Mouse (Mus musculus) lung, postnatal 4 days (tissue): ENCODE measurements around the gene Mpig6b.

Source experiments
- DNase-seq, 2 experiments: peaks; one replicate each; pipeline ENCODE4 v3.0.0; 2021

Gene Mpig6b

DNA sequence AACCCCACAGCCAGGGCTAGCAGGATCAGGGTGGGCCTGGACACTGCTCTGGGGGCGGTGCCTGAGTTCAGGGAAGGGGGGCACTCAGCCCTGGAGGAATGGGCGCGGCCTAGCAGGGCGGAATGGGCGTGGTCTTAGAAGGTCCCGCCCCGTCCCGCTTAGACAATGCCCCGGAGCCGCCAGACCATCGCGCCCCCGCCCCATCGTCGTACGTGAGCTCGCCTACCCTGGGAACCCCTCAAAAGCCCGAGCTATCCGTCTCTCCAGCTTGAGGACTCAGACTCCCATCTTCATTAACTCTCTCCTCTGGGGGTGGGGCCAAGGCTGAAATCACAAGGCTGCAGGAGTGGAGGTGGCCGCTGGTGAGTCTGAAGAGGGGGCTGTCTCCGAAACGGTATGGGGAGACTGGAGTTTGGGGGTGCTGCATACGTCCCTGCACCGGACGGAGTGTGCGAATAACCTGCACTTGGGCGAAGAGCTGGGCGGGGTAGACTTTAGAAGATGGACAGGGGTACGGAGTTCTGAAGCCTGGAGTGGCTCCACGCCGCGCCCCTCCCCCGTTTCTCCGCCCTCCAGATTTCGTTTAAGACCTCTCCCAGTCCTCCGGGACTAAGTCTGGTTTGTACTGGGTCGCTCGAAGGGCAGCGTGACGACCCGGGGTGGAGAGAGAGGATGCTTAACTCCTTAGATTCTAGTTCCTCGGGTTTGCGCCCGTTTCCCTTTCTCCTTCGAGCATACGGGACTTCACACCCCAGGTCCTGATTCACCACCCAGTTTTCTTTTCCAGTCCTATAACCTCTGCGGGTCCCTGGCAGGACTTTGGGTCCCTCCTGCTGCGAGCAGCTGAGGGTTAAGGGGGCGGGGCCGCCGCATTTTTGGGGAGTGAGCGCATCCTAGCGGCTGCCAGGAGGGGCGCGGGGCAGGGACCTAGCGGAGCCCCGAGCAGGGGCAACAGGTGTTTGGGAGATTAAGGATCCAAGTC, 6.8 kb downstream of the Mpig6b start, which contains the start of gene Ddah2:
Gene Ddah2 (plus strand): TSS at position 125 of the 982 bp plus-strand sequence.
- DNase-seq = peak; percentile 94 to 95

DNA sequence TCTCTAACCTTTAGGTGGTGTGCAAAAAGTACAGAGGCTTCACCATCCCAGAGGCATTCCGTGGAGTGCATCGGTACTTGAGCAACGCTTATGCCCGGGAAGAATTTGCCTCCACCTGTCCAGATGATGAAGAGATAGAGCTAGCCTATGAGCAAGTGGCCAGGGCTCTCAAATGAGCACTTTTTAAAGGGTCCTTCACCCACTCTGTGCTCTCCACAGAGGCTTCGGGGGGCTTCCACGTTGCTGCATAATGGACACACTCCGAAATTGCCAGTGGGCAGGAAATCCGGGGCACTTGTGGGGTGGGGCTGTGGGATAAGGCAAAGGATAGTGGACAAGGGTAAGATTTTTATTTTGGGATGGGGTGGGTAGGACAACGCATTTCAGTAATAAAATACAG, 7.7 kb downstream of the Mpig6b start:
- no peak for DNase-seq

DNA sequence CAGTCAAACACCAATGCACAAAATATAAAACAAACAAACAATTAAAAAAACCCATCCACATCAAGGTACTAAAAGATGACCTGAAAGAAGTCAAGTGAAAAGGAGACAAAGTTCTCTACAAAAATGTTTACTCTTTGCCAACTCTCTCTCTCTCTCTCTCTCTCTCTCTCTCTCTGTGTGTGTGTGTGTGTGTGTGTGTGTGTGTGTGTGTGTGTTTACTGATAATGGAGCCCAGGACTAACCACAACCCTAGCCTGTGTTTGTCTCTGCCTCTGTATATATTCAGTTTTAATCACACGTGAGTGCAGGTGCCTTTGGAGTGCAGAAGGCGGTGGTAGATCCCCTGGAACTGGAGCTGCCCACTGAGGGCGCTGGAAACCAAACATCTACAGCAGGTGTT, 8.9 kb downstream of the Mpig6b start:
- no peak for DNase-seq

DNA sequence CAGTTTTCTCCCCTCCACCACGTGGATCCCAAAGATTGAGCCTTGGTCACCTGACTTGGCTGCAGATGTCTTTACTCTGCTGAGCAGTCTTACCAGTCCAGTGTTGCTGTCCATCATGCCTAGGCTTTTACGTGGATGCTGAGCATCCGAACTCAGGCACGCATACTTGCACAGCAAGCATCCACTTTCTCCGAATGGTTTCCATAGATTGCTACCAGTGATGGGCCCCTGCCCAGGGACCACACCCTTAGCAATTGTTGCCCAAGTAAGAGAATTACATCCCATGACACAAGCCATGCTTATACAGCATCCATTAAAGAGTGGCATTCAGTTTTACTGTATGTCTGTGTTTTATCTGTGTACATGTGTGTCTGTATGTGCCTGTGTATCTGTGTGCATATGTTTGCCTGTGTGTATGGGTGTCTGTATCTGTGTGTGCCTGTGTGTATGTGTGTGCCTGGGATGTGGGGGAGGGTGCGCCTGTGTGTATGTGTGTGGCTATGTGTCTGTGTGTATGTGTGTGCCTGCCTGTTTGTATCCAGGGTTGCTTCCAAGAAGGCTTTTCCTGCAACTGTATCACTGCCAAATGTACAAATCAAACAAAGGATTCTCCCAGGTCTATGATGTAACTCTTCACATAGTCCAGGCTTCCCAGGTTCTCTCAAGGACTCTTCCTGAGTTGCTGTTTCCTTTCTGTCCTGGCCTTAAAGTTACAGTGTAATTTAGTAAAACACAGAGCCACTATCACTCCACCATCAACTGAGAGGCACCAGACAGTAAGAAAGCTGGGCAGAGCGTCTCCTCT, 10.1 kb downstream of the Mpig6b start:
- no peak for DNase-seq

DNA sequence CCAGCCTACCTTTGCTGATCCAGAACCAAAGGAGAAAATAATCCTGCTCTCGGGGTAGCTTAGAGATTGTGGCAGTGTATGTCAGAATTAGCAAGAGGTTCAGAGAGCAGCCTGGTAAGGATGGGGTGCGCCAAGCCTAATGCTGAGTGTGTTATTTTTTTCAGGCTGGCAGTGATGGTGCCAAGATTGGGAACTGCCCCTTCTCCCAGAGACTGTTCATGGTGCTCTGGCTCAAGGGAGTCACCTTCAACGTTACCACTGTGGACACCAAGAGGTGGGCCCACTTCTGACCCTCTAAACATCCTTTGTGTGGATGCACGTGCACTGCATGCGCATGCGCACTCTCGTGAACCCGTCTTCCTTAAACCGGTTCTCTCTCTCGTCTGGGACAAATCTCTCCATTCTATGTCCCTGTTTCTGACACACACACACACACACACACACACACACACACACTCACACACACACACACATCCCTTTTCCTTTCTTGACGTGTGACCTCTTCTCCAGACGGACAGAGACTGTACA, 13.6 kb downstream of the Mpig6b start:
- peak in 1 of 2 experiments; percentile 17 for DNase-seq

DNA sequence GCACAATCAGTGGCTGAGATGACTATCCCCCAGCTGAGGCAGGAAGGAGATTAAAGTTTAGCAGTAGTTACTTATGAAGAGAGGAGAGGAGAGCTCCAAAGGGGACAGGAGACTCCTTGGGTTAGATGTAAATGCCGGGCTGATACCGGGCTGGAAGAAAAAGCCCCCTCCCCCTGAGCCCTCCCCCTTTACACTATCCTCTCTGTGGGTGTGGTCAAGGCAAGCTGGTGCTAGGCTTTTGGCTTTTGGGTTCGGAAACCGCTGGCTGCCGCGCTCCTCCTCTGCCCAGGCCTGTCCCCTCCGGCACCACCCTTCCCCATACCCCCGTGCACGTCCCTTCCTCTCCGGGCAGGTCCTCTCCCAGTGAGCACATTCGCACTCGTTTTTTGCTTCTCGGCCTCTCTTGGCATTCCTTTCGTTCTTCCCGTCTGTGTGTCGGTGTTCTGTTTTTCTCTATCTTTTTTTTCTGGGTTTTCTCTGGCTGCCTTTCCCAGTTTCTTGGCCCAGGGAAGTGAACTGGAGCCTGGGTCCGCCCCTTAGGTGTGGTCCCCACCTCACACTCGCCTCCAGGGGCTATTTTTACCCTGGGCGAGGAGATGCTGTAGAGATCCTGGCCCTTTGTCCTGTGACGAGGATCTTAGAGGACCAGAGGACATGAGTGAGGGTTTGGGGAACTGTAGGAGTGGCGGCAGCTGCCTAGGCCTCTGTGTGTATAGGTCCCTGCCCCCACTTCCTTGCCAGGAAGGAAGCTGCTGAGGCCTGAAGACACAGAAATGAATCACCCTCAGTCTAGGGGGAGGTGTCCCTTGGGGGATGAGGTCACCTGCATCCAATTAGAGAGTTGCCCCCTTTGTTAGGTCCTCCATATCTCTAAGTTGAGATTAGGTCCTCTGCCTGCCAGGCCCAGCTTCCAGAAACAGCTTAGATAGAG, 14.6 kb downstream of the Mpig6b start:
- peak; percentile 84 to 90 for DNase-seq

DNA sequence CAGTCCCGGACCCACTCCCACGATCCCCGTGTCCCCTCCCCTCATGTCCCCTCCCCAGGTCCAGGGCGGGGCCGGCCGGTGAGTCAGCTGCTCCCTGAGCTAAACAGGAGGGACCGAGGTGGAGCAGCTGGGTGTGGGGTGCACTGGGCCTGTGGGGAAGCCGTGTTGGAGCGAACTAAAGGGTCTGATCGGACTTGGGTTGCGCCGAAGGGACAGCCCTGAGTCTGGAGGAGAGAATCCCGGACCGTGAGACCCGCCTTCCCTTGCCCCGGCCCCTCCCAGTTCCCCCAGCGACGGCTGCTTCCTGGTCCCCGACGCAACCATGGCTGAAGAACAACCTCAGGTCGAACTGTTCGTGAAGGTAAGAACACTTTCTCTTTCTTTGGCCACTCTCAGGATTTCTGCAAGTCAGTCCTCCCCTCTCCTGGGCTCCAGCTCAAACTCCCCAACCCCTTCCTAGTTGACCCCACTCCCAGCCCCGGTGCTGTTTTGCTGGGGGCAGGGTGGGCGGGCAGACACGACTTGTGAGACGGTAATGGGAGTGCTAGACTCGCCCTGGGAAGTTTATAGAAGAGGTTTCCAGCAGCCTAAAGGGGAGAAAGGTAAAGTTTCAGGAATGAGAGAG, 15.7 kb downstream of the Mpig6b start:
- DNase-seq = peak; percentile 89

DNA sequence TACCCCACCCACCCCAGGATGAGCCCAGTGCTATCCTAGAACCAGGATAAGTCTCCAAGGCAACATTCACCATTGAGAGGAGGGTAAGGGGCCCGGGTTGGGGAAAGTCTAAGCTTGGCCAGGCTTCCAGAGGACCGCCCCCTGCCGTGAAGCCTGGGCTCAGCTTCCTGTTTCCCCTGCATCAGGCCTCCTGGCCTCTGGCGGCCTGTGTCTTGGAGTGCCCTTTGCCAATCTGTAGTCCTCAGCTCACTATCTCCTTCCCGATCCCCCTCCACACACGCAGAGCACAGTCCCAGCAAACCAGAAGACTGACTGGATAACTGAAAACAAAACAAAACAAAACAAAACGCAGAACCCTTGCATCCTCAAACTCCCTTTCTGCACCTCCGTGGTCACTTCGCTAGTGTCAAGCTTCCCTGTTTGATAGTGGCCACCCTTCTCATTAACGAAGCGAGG, 16.4 kb downstream of the Mpig6b start, which contains the start of gene Clic1:
Gene Clic1 (plus strand): TSS at position 406 of the 456 bp plus-strand sequence.
- peak; percentile 82 to 85 for DNase-seq

DNA sequence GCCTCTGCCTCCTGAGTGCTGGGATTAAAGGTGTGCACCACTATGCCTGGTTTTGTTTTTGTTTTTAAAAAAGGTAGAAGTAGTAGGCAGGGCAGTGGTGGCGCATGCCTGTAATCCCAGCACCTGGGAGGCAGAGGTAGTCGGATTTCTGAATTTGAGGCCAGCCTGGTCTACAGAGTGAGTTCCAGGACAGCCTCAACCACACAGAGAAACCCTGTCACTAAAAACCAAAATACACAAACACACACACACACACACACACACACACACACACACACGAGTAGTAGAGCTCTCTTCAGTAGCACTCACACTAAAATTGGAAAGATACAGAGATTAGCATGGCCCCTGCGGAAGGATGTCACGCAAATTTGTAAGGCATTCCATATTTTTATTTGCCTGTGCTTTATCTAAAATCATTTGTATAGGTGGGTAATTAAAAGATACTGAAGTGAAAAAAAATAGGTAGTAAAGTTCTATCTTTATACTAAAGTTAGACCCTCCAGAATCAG, 17.0 kb downstream of the Mpig6b start:
- DNase-seq = no peak

DNA sequence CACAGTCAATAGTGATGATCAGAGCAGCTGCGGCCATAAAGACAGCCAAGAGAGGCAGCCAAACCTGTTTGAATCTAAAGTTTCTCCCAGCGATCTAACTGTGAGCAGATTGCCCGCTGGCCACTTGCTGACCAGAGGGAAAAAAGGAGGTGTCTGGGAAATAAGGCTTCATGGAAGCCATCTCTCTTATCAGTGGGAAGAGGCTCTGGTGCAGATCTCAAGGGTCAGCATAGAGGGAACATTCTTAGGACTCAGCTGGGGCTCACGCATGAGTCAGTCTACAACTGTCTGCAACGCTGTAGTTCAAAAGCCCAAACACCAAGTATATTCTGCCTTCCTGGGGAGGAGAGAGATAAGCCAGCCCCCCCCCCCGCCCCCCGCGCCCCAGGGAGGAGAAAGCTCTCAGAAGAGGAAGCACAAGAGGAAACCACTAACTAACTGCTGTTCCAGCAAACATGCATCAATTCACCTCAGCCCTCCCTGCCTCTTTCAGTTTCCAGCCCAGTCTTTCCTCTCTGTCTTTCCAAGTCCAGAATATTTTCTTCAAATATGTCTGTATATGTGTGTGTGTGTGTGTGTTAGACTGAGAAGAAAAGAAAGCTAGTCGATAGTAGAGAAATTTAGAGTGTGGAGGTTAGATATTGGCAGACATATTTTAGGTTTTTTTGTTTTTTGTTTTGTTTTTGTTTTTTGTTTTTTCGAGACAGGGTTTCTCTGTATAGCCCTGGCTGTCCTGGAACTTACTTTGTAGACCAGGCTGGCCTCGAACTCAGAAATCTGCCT, 17.6 kb downstream of the Mpig6b start:
- no peak for DNase-seq

DNA sequence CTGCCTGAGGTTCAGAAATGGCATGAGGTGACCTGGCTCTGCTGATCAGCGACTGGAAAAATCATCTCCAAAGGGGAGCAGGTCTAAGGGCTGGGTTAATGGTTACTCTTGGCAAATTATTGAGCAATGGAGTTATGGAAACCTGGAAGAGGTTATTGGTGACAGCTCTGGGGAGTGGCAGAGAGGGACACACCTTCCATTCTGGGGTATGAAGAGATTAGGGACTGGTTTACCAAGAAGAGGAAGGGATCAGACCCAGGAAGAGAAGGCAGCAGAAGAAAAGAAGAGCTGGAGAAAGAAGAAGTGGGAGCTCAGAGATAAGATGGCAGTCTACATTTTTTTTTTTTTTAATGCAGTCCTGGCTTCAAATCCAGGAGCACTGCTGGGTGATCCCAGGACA, 18.3 kb downstream of the Mpig6b start:
- DNase-seq = no peak

DNA sequence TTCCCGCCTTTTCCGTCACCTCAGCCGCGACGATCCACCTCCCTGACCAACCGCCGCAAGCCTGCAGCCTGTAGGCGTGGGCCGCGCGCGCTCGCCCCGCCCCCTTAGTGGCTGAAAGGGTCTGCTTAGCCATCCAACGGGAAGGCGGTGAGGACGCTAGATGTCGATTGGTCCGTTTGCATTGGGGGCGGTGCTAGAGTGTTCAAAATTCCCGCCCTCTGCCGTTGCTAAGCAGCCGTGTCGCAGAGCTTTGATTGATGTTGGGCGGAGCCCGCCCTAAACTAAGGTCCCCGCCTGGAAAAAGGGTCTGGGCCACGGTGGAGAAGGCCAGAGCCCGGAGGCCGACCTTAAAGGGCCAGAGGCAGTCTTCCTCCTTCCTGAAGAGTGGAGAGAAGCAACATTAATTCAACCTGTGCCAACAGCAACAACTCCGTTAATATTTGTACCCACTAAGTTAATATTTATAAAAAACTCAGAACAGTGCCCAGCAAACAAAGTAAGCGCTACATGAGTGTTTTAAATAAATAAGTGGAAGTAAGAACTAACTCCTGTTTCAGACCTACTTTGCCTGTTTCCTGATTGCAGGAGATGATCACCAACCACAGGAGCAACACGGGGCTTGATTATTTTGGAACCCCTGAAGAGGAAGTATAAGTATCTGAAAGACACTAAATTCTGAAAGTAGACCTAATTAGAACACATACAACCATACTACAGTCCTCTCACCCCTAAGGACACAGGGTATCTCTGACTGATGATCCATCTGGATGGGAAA, 19.1 kb downstream of the Mpig6b start, which contains the start of gene Msh5:
Gene Msh5 (minus strand): TSS at position 65 of the 775 bp plus-strand sequence.
- DNase-seq = peak; percentile 99

DNA sequence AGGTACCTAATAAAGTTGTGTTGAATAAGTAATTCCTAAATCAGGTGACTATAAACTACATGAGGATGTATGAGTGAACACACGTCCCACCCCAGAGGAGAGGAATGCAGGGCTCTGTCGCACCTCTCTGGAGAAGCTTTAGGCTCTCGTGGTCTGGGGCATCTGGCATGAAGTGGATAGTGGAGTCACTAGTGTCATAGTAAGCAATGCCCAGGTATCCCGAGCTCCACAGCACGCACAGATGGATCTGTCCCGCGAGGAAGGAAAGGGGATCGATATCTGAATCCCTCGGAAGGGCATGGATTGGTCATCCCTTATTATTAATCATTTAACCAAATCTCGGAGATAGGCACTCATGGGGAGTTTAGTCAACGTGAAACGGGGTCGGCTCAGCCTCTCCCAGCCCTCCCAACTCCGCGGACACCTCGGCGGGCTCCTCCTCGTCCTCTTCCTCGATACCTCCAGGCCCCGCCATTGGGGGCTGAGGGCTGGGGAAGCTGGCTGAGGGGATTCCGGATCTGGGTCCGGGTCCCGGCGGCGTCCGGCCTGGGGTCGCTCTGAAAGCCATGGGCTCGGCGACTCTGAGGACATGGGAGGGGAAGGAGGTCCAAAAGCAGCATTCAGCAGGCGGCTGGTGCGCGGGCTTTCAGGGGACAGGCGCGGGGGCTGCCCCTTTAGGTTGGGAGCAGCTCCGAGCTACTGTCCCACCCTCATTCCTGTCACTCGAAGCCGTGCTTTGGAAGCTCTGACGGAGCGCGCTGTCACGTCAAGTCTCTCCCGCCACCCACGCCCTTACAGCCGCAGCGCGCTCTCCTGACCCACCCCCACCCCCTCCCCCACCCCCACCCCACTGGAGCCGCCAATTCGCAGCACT, 19.9 kb downstream of the Mpig6b start:
- no peak for DNase-seq

DNA sequence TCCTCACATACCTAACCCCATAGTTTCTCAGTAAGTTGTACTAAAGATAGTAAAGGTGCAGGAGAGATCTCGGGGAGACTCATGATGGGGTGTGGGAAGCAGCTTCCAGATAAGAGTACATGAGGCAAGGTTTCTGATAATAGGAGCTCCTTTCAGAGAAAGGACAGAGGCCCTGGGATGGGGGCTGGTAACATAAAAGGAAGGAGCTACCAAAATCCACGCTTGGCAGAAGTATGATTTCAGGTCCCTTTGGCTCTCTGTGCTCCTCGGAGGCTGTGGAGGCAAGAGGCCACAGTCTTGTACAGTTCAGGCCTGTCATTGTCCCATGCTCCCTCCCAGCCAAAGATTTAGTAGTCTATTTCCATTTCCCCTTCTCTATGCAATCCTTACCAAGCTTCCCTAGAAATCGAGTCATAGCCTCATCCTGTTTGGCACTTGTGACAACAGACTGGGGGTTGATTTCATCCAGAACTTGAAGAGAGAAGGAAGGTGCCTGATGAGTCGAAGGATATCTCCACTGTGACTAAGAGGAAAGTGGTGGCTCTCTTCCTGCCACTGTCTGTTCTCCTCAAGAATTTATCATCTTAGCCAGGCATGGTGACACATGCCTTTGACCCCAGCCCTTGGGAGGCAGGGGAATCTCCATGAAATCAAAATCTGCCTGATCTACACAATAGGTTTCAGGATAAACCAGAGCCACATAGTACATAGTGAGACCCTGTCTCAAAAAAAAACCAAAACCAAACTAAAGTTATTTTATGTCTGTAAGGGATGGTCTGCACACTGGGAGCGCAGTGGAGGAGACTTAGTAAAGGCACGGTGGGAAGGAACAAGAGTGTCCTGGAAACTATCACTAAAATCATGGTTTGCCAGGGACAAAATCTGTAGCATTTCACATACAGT, 20.8 kb downstream of the Mpig6b start:
- DNase-seq = no peak

DNA sequence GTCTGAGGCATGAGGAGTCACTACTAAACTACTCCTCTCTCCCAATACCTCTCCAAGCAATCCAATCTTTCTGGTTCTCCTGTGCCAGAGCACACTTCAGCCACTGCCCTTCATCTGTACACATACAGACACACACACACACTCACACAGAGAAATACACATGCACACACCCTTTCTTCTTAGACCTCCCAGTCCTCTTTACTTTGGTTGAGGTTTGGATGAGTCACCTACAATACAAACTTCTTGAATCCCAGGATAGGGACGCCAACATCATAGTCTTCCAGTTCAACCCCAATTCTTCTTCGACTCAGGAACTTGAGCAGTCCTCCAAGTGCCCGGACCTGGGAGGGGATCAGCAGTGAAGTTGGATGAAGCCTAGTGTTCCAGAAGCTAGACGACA, 22.2 kb downstream of the Mpig6b start:
- DNase-seq = no peak

DNA sequence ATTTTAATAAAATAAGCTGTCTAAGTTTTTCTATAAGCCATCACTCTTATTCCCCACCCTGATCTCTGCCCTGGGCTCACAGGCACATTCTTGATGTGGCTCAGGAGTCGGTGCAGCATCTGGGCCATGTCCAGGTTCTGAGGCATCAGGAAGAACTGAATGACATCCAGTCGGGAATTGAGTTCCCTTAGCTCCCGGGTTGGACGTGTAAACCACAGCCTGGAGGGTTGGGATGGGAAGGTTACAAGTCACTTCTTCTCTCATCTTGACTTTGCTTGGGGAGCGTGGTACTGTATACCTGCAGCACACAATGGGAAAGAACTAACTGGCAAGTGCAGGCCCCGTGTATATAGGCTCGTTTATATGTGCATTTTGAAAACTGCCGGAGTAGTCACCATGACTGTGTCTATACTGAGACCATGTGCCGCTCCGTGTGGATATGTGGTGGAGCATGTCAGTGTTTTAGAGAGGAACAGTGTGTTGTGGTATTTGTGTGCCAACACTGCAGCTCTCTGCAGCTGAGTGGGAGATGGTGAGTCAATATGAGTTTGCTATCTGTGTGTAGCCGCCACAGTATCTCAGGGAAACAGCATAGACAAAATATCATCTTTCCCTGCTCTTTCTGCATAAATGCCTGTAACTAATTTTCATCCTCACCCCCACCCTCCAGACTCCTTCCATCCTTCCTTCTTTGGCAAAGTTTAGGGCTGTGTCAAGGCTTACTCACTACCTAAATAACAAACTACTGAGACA, 26.7 kb downstream of the Mpig6b start:
- no peak for DNase-seq

DNA sequence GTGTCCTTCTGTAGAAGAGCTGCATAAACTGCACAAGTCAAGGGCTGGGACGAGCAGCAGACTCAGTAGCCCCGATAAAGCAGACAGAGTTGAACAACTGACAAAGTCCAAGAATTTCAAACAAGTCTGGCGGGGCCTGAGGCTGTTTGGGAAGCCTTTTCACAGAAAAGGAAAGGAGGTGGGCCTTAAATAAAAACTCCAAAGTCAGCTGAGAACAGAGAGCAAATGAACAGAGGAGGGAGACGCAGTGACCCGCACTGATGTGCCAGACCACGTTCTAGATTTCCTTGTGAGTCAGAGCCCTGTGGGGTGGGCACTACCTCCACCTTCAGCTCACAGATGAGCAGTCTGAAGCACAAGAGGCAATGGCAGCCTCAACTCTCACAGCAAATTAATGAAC, 31.1 kb downstream of the Mpig6b start:
- DNase-seq = no peak
